Mouse (Mus musculus) MEL (cell line): ENCODE measurements at regions not wholly inside any gene's neighbourhood (a gene's known extent, or its start where the extent isn't known, plus 50 kb on each side); places are given as distances from the start of the nearest gene placed in this dataset.

ENCODE experiments used
- DNase-seq: peaks from one replicate; pipeline ENCODE4 v3.0.0; 2011; ENCODE audit warnings: low read depth, low spot score
- H3K27ac ChIP-seq: 2 replicates; pipeline ENCODE4 v1.5.1; 2012; ENCODE audit warnings: low read depth, mild to moderate bottlenecking, control low read depth, low read length, moderate library complexity; ENCODE audit not compliant: control insufficient read depth
- H3K27me3 ChIP-seq, 2 experiments: fragments of 150-350 bp in 1 of 2; sonication (generic) in 1 of 2; 2 replicates each; pipeline ENCODE4 v1.6.1; 2012; ENCODE audit warnings: low read length in 2 of 2, mild to moderate bottlenecking in 2 of 2, improper control_type of control experiment in 1 of 2, moderate library complexity in 1 of 2; ENCODE audit not compliant: insufficient read depth in 2 of 2, control insufficient read depth in 1 of 2
- H3K36me3 ChIP-seq, 2 experiments: 2 replicates each; pipeline ENCODE4 v1.6.1; 2012 to 2014; ENCODE audit warnings: low read length in 2 of 2, improper control_type of control experiment in 1 of 2, inconsistent platforms in 1 of 2, mild to moderate bottlenecking in 1 of 2; ENCODE audit not compliant: insufficient read depth in 2 of 2, control insufficient read depth in 1 of 2
- H3K4me1 ChIP-seq, 2 experiments: fragments of 150-350 bp in 1 of 2; sonication (generic) in 1 of 2; 2 replicates each; pipeline ENCODE4 v1.6.1; 2012; ENCODE audit warnings: low read length in 2 of 2, improper control_type of control experiment in 1 of 2, mild to moderate bottlenecking in 1 of 2; ENCODE audit not compliant: insufficient read depth in 2 of 2, control insufficient read depth in 1 of 2
- H3K4me3 ChIP-seq, 2 experiments: fragments of 150-350 bp in 1 of 2; sonication (generic) in 1 of 2; 2 replicates each; pipeline ENCODE4 v1.5.1; 2012; ENCODE audit warnings: low read depth in 2 of 2, low read length in 2 of 2, mild to moderate bottlenecking in 2 of 2, moderate library complexity in 2 of 2, control low read depth in 1 of 2, improper control_type of control experiment in 1 of 2; ENCODE audit not compliant: control insufficient read depth in 1 of 2, insufficient read depth in 1 of 2
- H3K79me2 ChIP-seq: 2 replicates; pipeline ENCODE4 v1.6.1; 2012; ENCODE audit warnings: mild to moderate bottlenecking, low read length, moderate library complexity; ENCODE audit not compliant: control insufficient read depth, poor library complexity, insufficient read depth
- H3K9ac ChIP-seq: 2 replicates; pipeline ENCODE4 v1.6.1; 2012; ENCODE audit warnings: low read depth, mild to moderate bottlenecking, control low read depth, low read length, moderate library complexity; ENCODE audit not compliant: control insufficient read depth, poor library complexity, severe bottlenecking
- H3K9me3 ChIP-seq: fragments of 150-350 bp; sonication (generic); replicated peaks from 2 replicates; pipeline ENCODE4 v1.6.1; 2012; ENCODE audit warnings: mild to moderate bottlenecking, low read length, improper control_type of control experiment, moderate library complexity; ENCODE audit not compliant: insufficient read depth
- BHLHE40 ChIP-seq: IDR thresholded peaks from 2 replicates; pipeline ENCODE4 v1.6.1; 2012; ENCODE audit warnings: low read depth, mild to moderate bottlenecking, inconsistent platforms, low read length, improper control_type of control experiment, borderline replicate concordance
- CHD2 ChIP-seq: IDR thresholded peaks from 2 replicates; pipeline ENCODE4 v1.6.1; 2011; ENCODE audit warnings: low read length, improper control_type of control experiment
- E2F4 ChIP-seq: IDR thresholded peaks from 2 replicates; pipeline ENCODE4 v1.6.1; 2011; ENCODE audit warnings: low read depth, low read length, improper control_type of control experiment, borderline replicate concordance
- ELF1 ChIP-seq: IDR thresholded peaks from 2 replicates; pipeline ENCODE4 v1.6.1; 2014; ENCODE audit warnings: low read depth, mild to moderate bottlenecking, inconsistent platforms, low read length, improper control_type of control experiment, moderate library complexity
- GABPA ChIP-seq: IDR thresholded peaks from 2 replicates; pipeline ENCODE4 v1.6.1; 2012; ENCODE audit warnings: low read depth, mild to moderate bottlenecking, inconsistent platforms, low read length, improper control_type of control experiment, moderate library complexity
- JUND ChIP-seq: IDR thresholded peaks from 2 replicates; pipeline ENCODE4 v1.6.1; 2011; ENCODE audit warnings: low read depth, mild to moderate bottlenecking, improper control_type of control experiment, low read length
- MAX ChIP-seq: IDR thresholded peaks from 2 replicates; pipeline ENCODE4 v1.6.1; 2011; ENCODE audit warnings: low read length, improper control_type of control experiment
- MYB ChIP-seq: IDR thresholded peaks from 2 replicates; pipeline ENCODE4 v1.6.1; 2011; ENCODE audit warnings: mild to moderate bottlenecking, low read depth, low read length, improper control_type of control experiment
- MYC ChIP-seq: IDR thresholded peaks from 2 replicates; pipeline ENCODE4 v1.6.1; 2011; ENCODE audit warnings: low read depth, mild to moderate bottlenecking, low read length, improper control_type of control experiment, moderate library complexity
- NELFE ChIP-seq: IDR thresholded peaks from 2 replicates; pipeline ENCODE4 v1.6.1; 2011; ENCODE audit warnings: low read depth, low read length, improper control_type of control experiment
- NRF1 ChIP-seq: IDR thresholded peaks from 2 replicates; pipeline ENCODE4 v1.6.1; 2014; ENCODE audit warnings: low read depth, mild to moderate bottlenecking, inconsistent platforms, low read length, improper control_type of control experiment, moderate library complexity; ENCODE audit not compliant: poor library complexity, insufficient read depth, severe bottlenecking
- POLR2AphosphoS2 ChIP-seq: IDR thresholded peaks from 2 replicates; pipeline ENCODE4 v1.6.1; 2011; ENCODE audit warnings: low read length, improper control_type of control experiment
- RAD21 ChIP-seq: IDR thresholded peaks from 2 replicates; pipeline ENCODE4 v1.6.1; 2011; ENCODE audit warnings: mild to moderate bottlenecking, low read depth, low read length, improper control_type of control experiment
- RCOR1 ChIP-seq: IDR thresholded peaks from 2 replicates; pipeline ENCODE4 v1.6.1; 2012; ENCODE audit warnings: low read depth, mild to moderate bottlenecking, inconsistent platforms, low read length, improper control_type of control experiment
- SIN3A ChIP-seq: IDR thresholded peaks from 2 replicates; pipeline ENCODE4 v1.6.1; 2012; ENCODE audit warnings: low read length, improper control_type of control experiment, inconsistent platforms
- SMC3 ChIP-seq: IDR thresholded peaks from 2 replicates; pipeline ENCODE4 v1.6.1; 2011; ENCODE audit warnings: low read depth, low read length, improper control_type of control experiment
- TAL1 ChIP-seq: IDR thresholded peaks from 2 replicates; pipeline ENCODE4 v1.6.1; 2012; ENCODE audit warnings: mild to moderate bottlenecking, inconsistent platforms, low read length, moderate library complexity, mixed read lengths
- TBP ChIP-seq: IDR thresholded peaks from 2 replicates; pipeline ENCODE4 v1.8.0; 2011; ENCODE audit warnings: low read depth, low read length, improper control_type of control experiment
- TCF12 ChIP-seq: IDR thresholded peaks from 2 replicates; pipeline ENCODE4 v1.6.1; 2014; ENCODE audit warnings: low read depth, mild to moderate bottlenecking, inconsistent platforms, low read length, improper control_type of control experiment, moderate library complexity
- UBTF ChIP-seq: IDR thresholded peaks from 2 replicates; pipeline ENCODE4 v1.6.1; 2012; ENCODE audit warnings: low read depth, mild to moderate bottlenecking, inconsistent platforms, low read length, improper control_type of control experiment, moderate library complexity, borderline replicate concordance; ENCODE audit not compliant: insufficient read depth
- USF1 ChIP-seq: IDR thresholded peaks from 2 replicates; pipeline ENCODE4 v1.6.1; 2014; ENCODE audit warnings: low read depth, mild to moderate bottlenecking, inconsistent platforms, low read length, improper control_type of control experiment, moderate library complexity

DNA sequence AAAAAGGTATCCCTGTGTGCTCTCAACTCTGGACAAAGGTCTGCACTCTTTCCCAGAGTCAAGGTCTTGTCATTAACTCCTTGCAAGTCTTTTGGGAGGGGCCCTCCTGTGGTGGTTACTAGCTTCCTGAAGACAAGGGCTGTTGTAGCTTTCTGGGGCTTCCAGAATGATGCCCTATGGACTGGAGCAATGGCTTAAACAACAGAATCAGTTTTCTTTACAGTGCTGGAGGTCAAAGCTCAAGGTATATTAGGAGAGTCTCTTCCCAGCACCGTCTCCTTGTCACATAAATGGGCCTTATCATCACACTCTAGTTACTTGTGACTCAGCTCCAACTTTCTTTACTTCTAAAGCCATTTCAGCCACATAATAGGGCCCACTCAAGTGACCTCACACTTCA is 360.6 kb upstream of the Klhl29 start:
- TF ChIP-seq UBTF (no peak), TAL1 (no peak), USF1 (no peak), RCOR1 (no peak), MYB (no peak), JUND (no peak), E2F4 (no peak), TBP (no peak), SMC3 (no peak), GABPA (no peak), SIN3A (no peak), CHD2 (no peak), RAD21 (no peak)
- TF ChIP-seq, all 39 proteins: peak for 0
- no peaks in the 10 kb centered on the region for H3K9me3 ChIP-seq
- no peaks in the 10 kb centered on the region for H3K36me3 ChIP-seq
- H3K27me3 ChIP-seq, result no peaks in the 10 kb centered on the region
- no peak overlapping the region for H3K9ac ChIP-seq
- DNase-seq, result no peak
- no peaks in the 10 kb centered on the region for H3K4me1 ChIP-seq
- H3K27ac ChIP-seq, result no peak overlapping the region
- H3K4me3 ChIP-seq, result no peak overlapping the region
- H3K79me2 ChIP-seq, result no peaks in the 10 kb centered on the region

DNA sequence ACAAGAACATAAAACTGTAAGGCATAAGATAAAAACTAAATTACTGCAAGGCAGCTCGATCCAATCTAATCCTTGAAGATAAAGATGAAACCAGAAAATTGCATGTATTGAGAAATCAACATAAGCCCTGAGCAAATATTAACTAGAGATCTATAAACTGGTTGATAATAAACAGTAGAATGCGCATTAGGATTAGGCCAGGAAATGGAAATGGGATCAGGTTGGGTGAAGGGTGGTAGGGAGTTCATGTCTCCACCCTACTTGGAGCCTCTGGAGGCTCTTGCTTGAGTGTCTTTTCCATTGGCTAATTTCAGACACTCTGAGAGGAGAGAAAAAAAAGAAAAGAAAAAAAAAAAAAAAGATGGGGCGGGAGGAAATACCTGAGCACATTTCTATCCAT is 359.4 kb upstream of the Klhl29 start:
- Histone ChIP-seq H3K9ac (no peak overlapping the region), H3K36me3 (no peaks in the 10 kb centered on the region), H3K27me3 (no peaks in the 10 kb centered on the region), H3K9me3 (no peaks in the 10 kb centered on the region), H3K27ac (no peak overlapping the region), H3K4me1 (no peaks in the 10 kb centered on the region), H3K4me3 (no peak overlapping the region), H3K79me2 (no peaks in the 10 kb centered on the region)
- DNase-seq, result no peak
- no peak for TF ChIP-seq NRF1
- TF ChIP-seq BHLHE40, result no peak
- no peak for TF ChIP-seq MYC
- no peak for TF ChIP-seq TAL1
- no peak for TF ChIP-seq TCF12
- TF ChIP-seq NELFE, result no peak
- TF ChIP-seq ELF1, result no peak
- TF ChIP-seq MAX, result no peak
- no peak for TF ChIP-seq SMC3
- TF ChIP-seq POLR2AphosphoS2, result no peak
- TF ChIP-seq TBP, result no peak
- TF ChIP-seq, all 39 proteins: peak for 0
